Mouse (Mus musculus): ENCODE data around the gene Ube2g2. TPM values are rescaled to one million over a fixed set of nuclear protein-coding genes. Genes with fewer than 3 reads are reported as not detected.

Gene Ube2g2
- polyA plus RNA-seq, 1 experiment = 38.8 TPM

DNA sequence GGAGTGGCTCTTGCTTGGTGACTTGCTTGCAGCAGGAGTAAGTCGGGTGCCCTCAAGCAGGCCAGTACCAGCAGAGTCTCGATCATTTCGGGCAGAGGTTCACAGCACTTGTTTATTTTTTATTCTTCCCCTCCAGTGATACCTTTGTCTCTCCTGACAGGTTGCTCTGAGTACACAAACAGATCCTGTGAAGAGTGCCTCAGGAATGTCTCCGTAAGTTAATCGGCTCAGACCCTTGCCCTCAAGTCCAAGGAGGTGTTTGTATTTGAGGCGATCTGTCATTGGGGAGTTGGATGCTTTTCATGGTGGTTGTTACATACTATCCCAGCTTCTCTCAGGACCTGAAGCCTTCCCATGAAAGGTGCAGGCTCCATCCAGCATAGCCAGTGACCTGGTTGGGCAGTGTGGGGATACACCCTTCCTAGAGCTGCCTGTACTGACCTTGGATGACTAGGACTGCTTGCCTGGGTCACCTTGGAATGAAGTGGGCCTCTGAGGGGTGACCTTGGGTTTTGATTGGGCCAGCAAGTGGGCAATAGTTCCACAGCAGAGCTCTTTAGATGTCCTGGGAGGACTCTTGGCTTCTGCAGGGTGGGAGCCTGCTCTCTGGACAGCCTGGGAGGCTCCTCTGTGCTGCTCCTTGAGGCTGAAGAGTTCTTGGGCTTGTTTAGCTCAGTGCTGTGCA is 34.8 kb upstream of the Ube2g2 start:
- Histone ChIP-seq H3K4me1 (ENCODE audit: control insufficient read depth, insufficient read depth, low read length) (peaks cover 22% of the 10 kb centered on the region), H3K4me3 (ENCODE audit: insufficient read depth, low read length) (no peak overlapping the region), H3K27ac (ENCODE audit: insufficient read depth, low read length) (peak overlapping the region; percentile 34)
- TF ChIP-seq CTCF (IDR thresholded peaks at IDR 0.05; ENCODE audit: extremely low read depth, insufficient read depth, low read length) (no peak), POLR2A (IDR thresholded peaks at IDR 0.05; ENCODE audit: extremely low read depth, insufficient read depth, low read length) (no peak)

DNA sequence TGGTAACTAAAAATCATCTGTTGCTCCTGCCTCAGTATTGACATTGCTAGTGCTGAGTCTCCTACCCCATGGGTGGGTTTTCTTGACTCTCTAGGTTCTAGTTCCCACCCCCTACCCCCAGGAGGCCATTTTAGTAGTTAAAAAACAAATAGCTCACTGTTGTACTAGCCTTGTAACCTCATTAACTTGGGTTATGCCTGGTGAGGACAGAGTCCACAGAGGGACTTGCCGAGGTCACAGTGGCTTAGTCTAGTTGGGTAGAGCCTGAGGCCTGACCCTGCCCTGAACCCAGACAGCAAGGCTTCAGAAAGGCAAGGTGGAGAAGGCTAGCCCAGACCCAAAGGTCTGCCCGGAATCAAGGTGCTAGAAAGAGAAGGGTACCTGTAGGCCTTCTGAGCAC is 34.0 kb upstream of the Ube2g2 start:
- Histone ChIP-seq H3K4me3 (ENCODE audit: insufficient read depth, low read length) (no peak overlapping the region), H3K27ac (ENCODE audit: insufficient read depth, low read length) (no peak overlapping the region), H3K4me1 (ENCODE audit: control insufficient read depth, insufficient read depth, low read length) (peaks cover 24% of the 10 kb centered on the region)
- no peak for TF ChIP-seq CTCF (IDR thresholded peaks at IDR 0.05; ENCODE audit: extremely low read depth, insufficient read depth, low read length)
- no peak for TF ChIP-seq POLR2A (IDR thresholded peaks at IDR 0.05; ENCODE audit: extremely low read depth, insufficient read depth, low read length)

- Histone ChIP-seq H3K4me3 (ENCODE audit: insufficient read depth, low read length) (no peak overlapping the region), H3K27ac (ENCODE audit: insufficient read depth, low read length) (peak overlapping the region; percentile 26; the same call in 1 of the 2 replicates), H3K4me1 (ENCODE audit: control insufficient read depth, insufficient read depth, low read length) (peaks cover 21% of the 10 kb centered on the region)
- no peak for TF ChIP-seq CTCF (IDR thresholded peaks at IDR 0.05; ENCODE audit: extremely low read depth, insufficient read depth, low read length)
- TF ChIP-seq POLR2A (IDR thresholded peaks at IDR 0.05; ENCODE audit: extremely low read depth, insufficient read depth, low read length) = no peak
These were observed 33.0 kb upstream of the Ube2g2 start for GRCm38 (mm10) chr10:77589117-77589516.

- peak overlapping the region; percentile 41; the same call in 1 of the 2 replicates for H3K27ac ChIP-seq (ENCODE audit: insufficient read depth, low read length)
- H3K4me3 ChIP-seq (ENCODE audit: insufficient read depth, low read length) = no peak overlapping the region
- peaks cover 21% of the 10 kb centered on the region for H3K4me1 ChIP-seq (ENCODE audit: control insufficient read depth, insufficient read depth, low read length)
- TF ChIP-seq POLR2A (IDR thresholded peaks at IDR 0.05; ENCODE audit: extremely low read depth, insufficient read depth, low read length) (no peak), CTCF (IDR thresholded peaks at IDR 0.05; ENCODE audit: extremely low read depth, insufficient read depth, low read length) (no peak)
These were observed 32.3 kb upstream of the Ube2g2 start for GRCm38 (mm10) chr10:77589749-77590148.

GRCm38 (mm10) chr10:77590812-77591211 is 31.3 kb upstream of the Ube2g2 start:
- H3K27ac ChIP-seq (ENCODE audit: insufficient read depth, low read length) = peak overlapping the region; percentile 85
- no peak overlapping the region for H3K4me3 ChIP-seq (ENCODE audit: insufficient read depth, low read length)
- H3K4me1 ChIP-seq (ENCODE audit: control insufficient read depth, insufficient read depth, low read length) = peaks cover 21% of the 10 kb centered on the region
- TF ChIP-seq POLR2A (IDR thresholded peaks at IDR 0.05; ENCODE audit: extremely low read depth, insufficient read depth, low read length) = 0 out of 2 replicates have a peak, but pooled peaks have one; percentile 23
- peak; percentile 82 for TF ChIP-seq CTCF (IDR thresholded peaks at IDR 0.05; ENCODE audit: extremely low read depth, insufficient read depth, low read length)

- Histone ChIP-seq H3K27ac (ENCODE audit: insufficient read depth, low read length) (0 out of 2 replicates have a peak overlapping the region, but pooled peaks have one; percentile 26), H3K4me3 (ENCODE audit: insufficient read depth, low read length) (no peak overlapping the region), H3K4me1 (ENCODE audit: control insufficient read depth, insufficient read depth, low read length) (peaks cover 23% of the 10 kb centered on the region)
- TF ChIP-seq POLR2A (IDR thresholded peaks at IDR 0.05; ENCODE audit: extremely low read depth, insufficient read depth, low read length) = peak; percentile 67
- no peak for TF ChIP-seq CTCF (IDR thresholded peaks at IDR 0.05; ENCODE audit: extremely low read depth, insufficient read depth, low read length)
These were observed 30.5 kb upstream of the Ube2g2 start for GRCm38 (mm10) chr10:77591546-77591945.

- TF ChIP-seq POLR2A (IDR thresholded peaks at IDR 0.05; ENCODE audit: extremely low read depth, insufficient read depth, low read length) = no peak
- no peak for TF ChIP-seq CTCF (IDR thresholded peaks at IDR 0.05; ENCODE audit: extremely low read depth, insufficient read depth, low read length)
- Histone ChIP-seq H3K4me1 (ENCODE audit: control insufficient read depth, insufficient read depth, low read length) (peaks cover 8% of the 10 kb centered on the region), H3K4me3 (ENCODE audit: insufficient read depth, low read length) (no peak overlapping the region), H3K27ac (ENCODE audit: insufficient read depth, low read length) (no peak overlapping the region)
These were observed 26.0 kb upstream of the Ube2g2 start for GRCm38 (mm10) chr10:77596060-77596459.

- TF ChIP-seq POLR2A (IDR thresholded peaks at IDR 0.05; ENCODE audit: extremely low read depth, insufficient read depth, low read length) (no peak), CTCF (IDR thresholded peaks at IDR 0.05; ENCODE audit: extremely low read depth, insufficient read depth, low read length) (no peak)
- H3K4me3 ChIP-seq (ENCODE audit: insufficient read depth, low read length) = no peak overlapping the region
- H3K4me1 ChIP-seq (ENCODE audit: control insufficient read depth, insufficient read depth, low read length) = peaks cover 1% of the 10 kb centered on the region; the same call in 1 of the 2 replicates
- H3K27ac ChIP-seq (ENCODE audit: insufficient read depth, low read length) = no peak overlapping the region
These were observed 19.1 kb upstream of the Ube2g2 start for GRCm38 (mm10) chr10:77603021-77603420.

GRCm38 (mm10) chr10:77604111-77604510 is 18.0 kb upstream of the Ube2g2 start:
- Histone ChIP-seq H3K4me1 (ENCODE audit: control insufficient read depth, insufficient read depth, low read length) (peaks cover 1% of the 10 kb centered on the region; the same call in 1 of the 2 replicates), H3K27ac (ENCODE audit: insufficient read depth, low read length) (no peak overlapping the region), H3K4me3 (ENCODE audit: insufficient read depth, low read length) (no peak overlapping the region)
- TF ChIP-seq POLR2A (IDR thresholded peaks at IDR 0.05; ENCODE audit: extremely low read depth, insufficient read depth, low read length) (no peak), CTCF (IDR thresholded peaks at IDR 0.05; ENCODE audit: extremely low read depth, insufficient read depth, low read length) (peak; percentile 11; the same call in 1 of the 2 replicates)

DNA sequence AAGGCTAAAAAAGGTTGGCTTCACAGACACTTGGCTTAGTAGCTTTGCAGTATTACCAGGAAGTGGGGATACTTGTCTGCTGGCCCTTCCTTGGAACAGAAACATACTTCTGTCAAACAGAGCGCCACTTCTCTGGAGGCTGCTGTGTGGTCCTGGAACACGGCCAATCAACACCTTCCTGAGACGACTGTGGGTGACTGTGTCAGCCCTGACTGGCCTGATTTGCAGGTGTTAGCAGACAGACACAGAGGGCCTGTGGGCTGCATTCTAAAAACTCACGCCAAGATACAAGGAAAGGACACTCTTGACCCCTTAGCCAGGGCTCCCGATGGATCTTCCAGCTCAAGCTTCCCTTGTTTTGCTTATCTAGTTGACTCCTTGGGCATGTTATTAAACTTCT is 17.1 kb upstream of the Ube2g2 start:
- Histone ChIP-seq H3K4me1 (ENCODE audit: control insufficient read depth, insufficient read depth, low read length) (peaks cover 4% of the 10 kb centered on the region), H3K4me3 (ENCODE audit: insufficient read depth, low read length) (no peak overlapping the region), H3K27ac (ENCODE audit: insufficient read depth, low read length) (no peak overlapping the region)
- TF ChIP-seq CTCF (IDR thresholded peaks at IDR 0.05; ENCODE audit: extremely low read depth, insufficient read depth, low read length) (no peak), POLR2A (IDR thresholded peaks at IDR 0.05; ENCODE audit: extremely low read depth, insufficient read depth, low read length) (no peak)
